Mouse (Mus musculus) bone marrow, adult 2 months (tissue): ENCODE results near the gene P2ry10b.

ENCODE experiments used
- CTCF ChIP-seq: fragments of 200-500 bp; IDR thresholded peaks from 2 replicates; pipeline ENCODE4 v1.5.1; 2011; ENCODE audit warnings: low read length, control low read depth; ENCODE audit not compliant: control insufficient read depth, insufficient read depth
- POLR2A ChIP-seq: fragments of 200-500 bp; IDR thresholded peaks from 2 replicates; pipeline ENCODE4 v1.6.1; 2011; ENCODE audit warnings: low read depth, mild to moderate bottlenecking, control low read depth, low read length, borderline replicate concordance; ENCODE audit not compliant: control insufficient read depth

DNA sequence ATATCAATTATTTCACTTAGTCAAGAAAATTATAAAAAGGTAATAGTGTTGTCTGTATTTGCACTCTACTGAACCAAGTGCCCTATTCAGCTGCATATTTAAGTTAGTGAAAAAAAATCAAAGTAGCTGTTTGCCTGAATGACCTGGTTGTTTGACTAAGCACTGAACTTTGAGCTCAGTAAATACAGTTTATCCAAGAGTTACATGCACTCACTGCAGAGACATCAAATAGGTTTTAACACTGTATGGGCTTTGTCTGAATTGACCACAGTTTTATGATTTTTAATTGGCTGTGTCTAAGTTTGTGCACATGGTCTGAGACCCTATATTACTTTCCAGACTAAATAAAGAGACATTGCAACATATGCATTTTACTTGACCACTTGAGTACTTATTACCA is 20.4 kb downstream of the P2ry10b start:
- TF ChIP-seq CTCF (no peak), POLR2A (no peak)
